ENCODE assay signal across 27 mouse cellular contexts in the genomic region with DNA sequence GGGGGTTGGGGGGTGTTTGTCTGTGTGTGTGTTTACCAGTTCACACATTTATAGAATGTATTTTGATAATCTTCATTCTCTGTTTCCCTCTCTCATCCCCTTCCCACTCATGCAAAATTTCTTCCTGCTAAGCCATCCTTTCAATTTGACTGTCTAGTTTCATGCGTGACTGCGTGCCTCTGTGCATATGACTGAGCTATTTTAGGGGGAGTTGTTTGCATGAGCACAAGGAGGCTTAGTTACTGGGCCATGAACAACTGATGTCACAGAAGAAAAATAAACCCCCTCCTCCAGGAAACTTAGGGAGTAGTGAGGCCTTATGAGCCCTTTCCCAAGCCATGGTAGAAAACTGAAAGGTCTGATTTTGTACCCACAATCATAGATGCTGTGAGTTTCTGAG.
DNase-seq lines count a peak whose midpoint lies in the region; ATAC-seq and TF ChIP-seq lines count a peak whose summit lies in the region.
"Had no signal": no experiment of that assay in that cellular context is flagged by ENCODE, and none has a peak within 500 bp of the region (broad histone marks: within the 10 kb centered on the region; RNA-seq: fewer than 3 reads in every experiment).

No protein-coding gene starts in this region.

- H3K79me2 ChIP-seq in CH12.LX (replicated peaks; ENCODE audit: control insufficient read depth, extremely low read depth, insufficient read depth, poor library complexity, severe bottlenecking) = no peaks in the 10 kb centered on the region

- in situ Hi-C loops in CH12.LX (cut with MboI; ENCODE audit: low pct_ligation_motif_present, low pct_unique_long_range_greater_than_20kb, low sequenced_read_pairs) = no loop called here

- ATAC-seq in kidney, embryonic 15.5 days (replicated peaks; ENCODE audit: low FRiP score) = peak; percentile 86
- no peak; the same call in 1 of the 2 replicates for ATAC-seq in kidney, postnatal 0 days (replicated peaks; ENCODE audit: low FRiP score, low read depth)
- ATAC-seq: CD4-positive, CD25-positive, alpha-beta regulatory T cell, adult 4 months; forebrain, embryonic 14.5 days; forebrain, embryonic 16.5 days had no signal

- H3K9me3 ChIP-seq in kidney, embryonic 15.5 days (replicated peaks) = no peaks in the 10 kb centered on the region
- H3K9me3 ChIP-seq in kidney, postnatal 0 days (replicated peaks; ENCODE audit: low read length) = no peaks in the 10 kb centered on the region
- H3K9me3 ChIP-seq in CH12.LX (replicated peaks; ENCODE audit: low read length) = no peaks in the 10 kb centered on the region
- H3K9me3 ChIP-seq: embryonic facial prominence, embryonic 13.5 days; embryonic facial prominence, embryonic 15.5 days; forebrain, embryonic 10.5 days; forebrain, embryonic 12.5 days had no signal

- 57% methylated on average over 2 of the region's 2 CpGs for WGBS in kidney, embryonic 15.5 days
- 47% methylated on average over 2 of the region's 2 CpGs for WGBS in kidney, postnatal 0 days

- no peak overlapping the region for H3K27ac ChIP-seq in kidney, embryonic 15.5 days
- H3K27ac ChIP-seq in kidney, postnatal 0 days = no peak overlapping the region
- no peak overlapping the region for H3K27ac ChIP-seq in CH12.LX (ENCODE audit: insufficient read depth, low read depth)
- H3K27ac ChIP-seq: embryonic facial prominence, embryonic 13.5 days; embryonic facial prominence, embryonic 15.5 days; forebrain, embryonic 10.5 days; forebrain, embryonic 12.5 days had no signal

- peaks cover 20% of the 10 kb centered on the region for H3K4me1 ChIP-seq in kidney, embryonic 15.5 days
- no peaks in the 10 kb centered on the region; the same call in 1 of the 2 replicates for H3K4me1 ChIP-seq in kidney, postnatal 0 days (replicated peaks; ENCODE audit: insufficient read depth, low read length)
- peaks cover 4 to 45% of the 10 kb centered on the region in 2 experiments; a peak in 3 of 4 replicates for H3K4me1 ChIP-seq in CH12.LX (ENCODE audit: control insufficient read depth in 1 of 2, insufficient read depth in 2 of 2)
- H3K4me1 ChIP-seq: embryonic facial prominence, embryonic 13.5 days; forebrain, embryonic 10.5 days; forebrain, embryonic 12.5 days had no signal

- no peak for DNase-seq in kidney, adult 11 months
- DNase-seq in kidney, postnatal 0 days (ENCODE audit: low spot score) = peak; percentile 52
- no peak for DNase-seq in kidney, adult 8-10 months
- peak; percentile 70 for DNase-seq in A20 (ENCODE audit: low read depth, low spot score)
- DNase-seq in CH12.LX (ENCODE audit: extremely low read depth) = peak; percentile 81
- DNase-seq in right cerebral cortex, postnatal 25 days = no peak
- DNase-seq in neural tube, embryonic 10.5 days (ENCODE audit: extremely low spot score, low spot score) = no peak
- DNase-seq: adrenal gland, adult 2 months; adrenal gland, postnatal 10 days; adrenal gland, postnatal 25 days; B cell, adult 2 months; cerebellum, adult 11 months; cerebellum, adult 18-20 months; cerebellum, adult 8-10 months; cerebellum, adult 9-11 months; cerebellum, postnatal 14 days; cerebellum, postnatal 36 days; embryo, embryonic 11 days had no signal

- H3K27me3 ChIP-seq in kidney, embryonic 15.5 days = no peaks in the 10 kb centered on the region
- no peaks in the 10 kb centered on the region for H3K27me3 ChIP-seq in kidney, postnatal 0 days (ENCODE audit: insufficient read depth, low read length)
- no peaks in the 10 kb centered on the region for H3K27me3 ChIP-seq in CH12.LX (replicated peaks)
- H3K27me3 ChIP-seq: embryonic facial prominence, embryonic 13.5 days; embryonic facial prominence, embryonic 15.5 days; forebrain, embryonic 12.5 days had no signal

- TF ChIP-seq CTCF in kidney, postnatal 0 days (IDR thresholded peaks at IDR 0.05; ENCODE audit: low read depth) = no peak
- TF ChIP-seq CTCF in CH12.LX (conservative IDR thresholded peaks at IDR 0.05 in 1 of 2, IDR thresholded peaks at IDR 0.05 in 1 of 2; ENCODE audit: low read depth in 2 of 2, low read length in 2 of 2) = no peak

- peak; percentile 95 for TF ChIP-seq EP300 in CH12.LX (IDR thresholded peaks at IDR 0.05; ENCODE audit: low read length)

- TF ChIP-seq POLR2A in CH12.LX (IDR thresholded peaks at IDR 0.05; ENCODE audit: low read depth, low read length) = no peak

- no peak overlapping the region for H3K4me3 ChIP-seq in kidney, embryonic 15.5 days (replicated peaks)
- H3K4me3 ChIP-seq in kidney, postnatal 0 days (replicated peaks; ENCODE audit: low read depth, low read length) = no peak overlapping the region
- H3K4me3 ChIP-seq in CH12.LX (replicated peaks in 1 of 3; ENCODE audit: low read depth in 2 of 3, low read length in 2 of 3, poor library complexity in 1 of 3) = no peak overlapping the region
- H3K4me3 ChIP-seq: embryonic facial prominence, embryonic 13.5 days; embryonic facial prominence, embryonic 15.5 days; erythroblast, embryonic 14.5 days; forebrain, embryonic 10.5 days; forebrain, embryonic 12.5 days had no signal

- no peak; the same call in 1 of the 2 replicates for TF ChIP-seq RAD21 in CH12.LX (IDR thresholded peaks at IDR 0.05; ENCODE audit: low read depth, low read length)

- no peak overlapping the region for H3K9ac ChIP-seq in kidney, embryonic 15.5 days
- H3K9ac ChIP-seq in kidney, postnatal 0 days (ENCODE audit: low read depth, low read length) = no peak overlapping the region
- H3K9ac ChIP-seq in CH12.LX (ENCODE audit: insufficient read depth, low read depth) = no peak overlapping the region
- H3K9ac ChIP-seq: embryonic facial prominence, embryonic 13.5 days; embryonic facial prominence, embryonic 15.5 days; forebrain, embryonic 12.5 days had no signal

- H3K4me2 ChIP-seq in kidney, embryonic 15.5 days = no peak overlapping the region
- no peak overlapping the region for H3K4me2 ChIP-seq in kidney, postnatal 0 days (ENCODE audit: low read length)
- peak overlapping the region; percentile 81 for H3K4me2 ChIP-seq in CH12.LX (ENCODE audit: insufficient read depth, low read depth, poor library complexity, severe bottlenecking)
- H3K4me2 ChIP-seq: embryonic facial prominence, embryonic 13.5 days; embryonic facial prominence, embryonic 15.5 days; forebrain, embryonic 12.5 days had no signal

- H3K36me3 ChIP-seq in kidney, embryonic 15.5 days = no peaks in the 10 kb centered on the region
- no peaks in the 10 kb centered on the region for H3K36me3 ChIP-seq in kidney, postnatal 0 days (ENCODE audit: insufficient read depth, low read length)
- H3K36me3 ChIP-seq in CH12.LX (replicated peaks in 1 of 2; ENCODE audit: control insufficient read depth in 1 of 2, insufficient read depth in 1 of 2, low read length in 1 of 2) = no peaks in the 10 kb centered on the region
- H3K36me3 ChIP-seq: embryonic facial prominence, embryonic 13.5 days; embryonic facial prominence, embryonic 15.5 days; forebrain, embryonic 10.5 days; forebrain, embryonic 12.5 days had no signal

- dilution Hi-C loops in CH12.LX (cut with MboI; ENCODE audit: extremely low pct_ligation_motif_present, extremely low pct_unique_long_range_greater_than_20kb, low sequenced_read_pairs) = no loop called here

TF ChIP-seq in CH12.LX, 34 proteins besides CTCF, POLR2A, EP300 and RAD21 (continues in another document):
- TF ChIP-seq MAFK (IDR thresholded peaks at IDR 0.05; ENCODE audit: insufficient replicate concordance, low read length) = peak; percentile 85
- 0 out of 2 replicates have a peak, but pooled peaks have one; percentile 40 for TF ChIP-seq MXI1 (IDR thresholded peaks at IDR 0.05; ENCODE audit: low read depth, low read length)
- TF ChIP-seq CHD1 (IDR thresholded peaks at IDR 0.05; ENCODE audit: low read depth, low read length) = 0 out of 2 replicates have a peak, but pooled peaks have one; percentile 59
- TF ChIP-seq NELFE (IDR thresholded peaks at IDR 0.05; ENCODE audit: low read depth, low read length) = no peak
- TF ChIP-seq E2F4 (IDR thresholded peaks at IDR 0.05; ENCODE audit: insufficient replicate concordance, low read depth, low read length) = no peak
- no peak for TF ChIP-seq ELF1 (IDR thresholded peaks at IDR 0.05; ENCODE audit: low read depth, low read length)
- no peak for TF ChIP-seq ZNF384 (IDR thresholded peaks at IDR 0.05; ENCODE audit: low read depth, low read length)
- TF ChIP-seq MAZ (IDR thresholded peaks at IDR 0.05; ENCODE audit: low read depth, low read length) = peak; percentile 78
- TF ChIP-seq MAX (IDR thresholded peaks at IDR 0.05; ENCODE audit: low read length) = peak; percentile 64
- no peak for TF ChIP-seq UBTF (IDR thresholded peaks at IDR 0.05; ENCODE audit: low read depth, low read length)
- peak; percentile 59 for TF ChIP-seq MYC (IDR thresholded peaks at IDR 0.05; ENCODE audit: low read depth, low read length)
- TF ChIP-seq GABPA (IDR thresholded peaks at IDR 0.05; ENCODE audit: insufficient replicate concordance, low read depth, low read length) = no peak
- TF ChIP-seq MEF2A (IDR thresholded peaks at IDR 0.05; ENCODE audit: borderline replicate concordance, low read depth, low read length) = peak; percentile 99
- no peak for TF ChIP-seq ZKSCAN1 (IDR thresholded peaks at IDR 0.05; ENCODE audit: borderline replicate concordance, low read depth, low read length)
- TF ChIP-seq KAT2A (IDR thresholded peaks at IDR 0.05; ENCODE audit: insufficient replicate concordance, low read length) = 0 out of 2 replicates have a peak, but pooled peaks have one; percentile 30
- TF ChIP-seq JUN (IDR thresholded peaks at IDR 0.05; ENCODE audit: insufficient read depth, low read depth, low read length) = peak; percentile 77
- TF ChIP-seq ZC3H11A (IDR thresholded peaks at IDR 0.05; ENCODE audit: low read depth, low read length) = no peak
- TF ChIP-seq BHLHE40 (IDR thresholded peaks at IDR 0.05; ENCODE audit: low read depth, low read length) = peak; percentile 100
- TF ChIP-seq SIN3A (IDR thresholded peaks at IDR 0.05; ENCODE audit: low read length) = peak; percentile 76
- no peak for TF ChIP-seq TBP (conservative IDR thresholded peaks at IDR 0.05; ENCODE audit: low read depth, low read length)
- no peak for TF ChIP-seq NRF1 (IDR thresholded peaks at IDR 0.05; ENCODE audit: low read depth, low read length)
- peak; percentile 84 for TF ChIP-seq TCF12 (IDR thresholded peaks at IDR 0.05; ENCODE audit: low read depth, low read length)
- peak; percentile 96; the same call in 1 of the 2 replicates for TF ChIP-seq RCOR1 (conservative IDR thresholded peaks at IDR 0.05; ENCODE audit: low read depth, low read length)
- peak; percentile 79 for TF ChIP-seq JUND (conservative IDR thresholded peaks at IDR 0.05; ENCODE audit: low read depth, low read length)
- peak; percentile 96 for TF ChIP-seq IRF4 (IDR thresholded peaks at IDR 0.05; ENCODE audit: low read depth, low read length)
- TF ChIP-seq ZMIZ1 (IDR thresholded peaks at IDR 0.05; ENCODE audit: low read depth, low read length) = peak; percentile 56; the same call in 1 of the 2 replicates
- TF ChIP-seq USF2 (conservative IDR thresholded peaks at IDR 0.05; ENCODE audit: low read depth, low read length) = no peak
- TF ChIP-seq SMC3 (IDR thresholded peaks at IDR 0.05; ENCODE audit: low read depth, low read length) = 0 out of 2 replicates have a peak, but pooled peaks have one; percentile 8

Comparison
In these comparisons a context has a peak if more than half of its experiments do, and no peak if none do; other contexts are left out.
1. DNase-seq: peak in kidney, postnatal 0 days (single experiment), A20 (single experiment) and CH12.LX (single experiment); none in kidney, adult 11 months (single experiment), kidney, adult 8-10 months (0 of 2), right cerebral cortex, postnatal 25 days (single experiment) and neural tube, embryonic 10.5 days (single experiment).